Mouse (Mus musculus) heart, postnatal 0 days (tissue): ENCODE measurements around the gene Lrrc20. TPM values are rescaled to one million over a fixed set of nuclear protein-coding genes. Genes with fewer than 3 reads are reported as not detected.

Source experiments
- ATAC-seq: fragments of 200-750 bp; cut with Nextera tagmentation; 2 replicates; pipeline ENCODE4 v1.8.0; 2017; ENCODE audit warnings: low read depth, moderate number of reproducible peaks, moderate library complexity; ENCODE audit not compliant: insufficient read depth
- DNase-seq: peaks from one replicate; pipeline ENCODE4 v3.0.0-alpha.2; 2016; ENCODE audit warnings: low spot score
- H3K27ac ChIP-seq: fragments of 300-500 bp; sonication (generic); 2 replicates; pipeline ENCODE4 v1.5.1; 2014; ENCODE audit warnings: low read depth, mild to moderate bottlenecking
- H3K27me3 ChIP-seq: fragments of 300-500 bp; sonication (generic); 2 replicates; pipeline ENCODE4 v1.6.1; 2014; ENCODE audit warnings: low read length, mixed read lengths; ENCODE audit not compliant: control insufficient read depth, insufficient read depth
- H3K36me3 ChIP-seq: fragments of 300-500 bp; sonication (generic); replicated peaks from 2 replicates; pipeline ENCODE4 v1.6.1; 2014; ENCODE audit warnings: low read length, mixed read lengths; ENCODE audit not compliant: control insufficient read depth, insufficient read depth
- H3K4me1 ChIP-seq: fragments of 300-500 bp; sonication (generic); 2 replicates; pipeline ENCODE4 v1.6.1; 2014; ENCODE audit warnings: antibody characterized with exemption; ENCODE audit not compliant: control insufficient read depth, insufficient read depth
- H3K4me2 ChIP-seq: fragments of 300-500 bp; sonication (generic); 2 replicates; pipeline ENCODE4 v1.6.1; 2014; ENCODE audit warnings: low read depth, mild to moderate bottlenecking, low read length, moderate library complexity
- H3K4me3 ChIP-seq: fragments of 300-500 bp; sonication (generic); 2 replicates; pipeline ENCODE4 v1.5.1; 2014; ENCODE audit warnings: low read depth, low read length
- H3K9ac ChIP-seq: fragments of 300-500 bp; sonication (generic); replicated peaks from 2 replicates; pipeline ENCODE4 v1.6.1; 2014; ENCODE audit warnings: low read depth, low read length, mixed read lengths
- H3K9me3 ChIP-seq: fragments of 300-500 bp; sonication (generic); replicated peaks from 2 replicates; pipeline ENCODE4 v1.6.1; 2016; ENCODE audit warnings: low read length; ENCODE audit not compliant: control insufficient read depth
- CTCF ChIP-seq: IDR thresholded peaks from 2 replicates; pipeline ENCODE4 v1.5.1; 2016; ENCODE audit warnings: antibody characterized with exemption, control low read depth, low read depth
- EP300 ChIP-seq: IDR thresholded peaks from 2 replicates; pipeline ENCODE4 v1.6.1; 2016; ENCODE audit warnings: antibody characterized with exemption, low read depth
- WGBS: fragments of 180-500 bp; shearing (Covaris S2); extraction: QIAGEN DNeasy Blood & Tissue Kit; methylation state at CpG from one replicate; pipeline ENCODE4 v1.1.7; 2014; 5-methylcytosine and 5-hydroxymethylcytosine counted together
- polyA plus RNA-seq: library from polyadenylated mRNA; unstranded; fragments of >200 nt; fragmentation: Nextera tagmentation; extraction: Ambion mirVana; gene quantifications from 2 replicates; pipeline ENCODE4 v1.2.1, GENCODE M21; 2015
- total RNA-seq: library from RNA; depleted of rRNA; stranded (reverse); fragments of >200 nt; gene quantifications from 2 replicates; pipeline ENCODE4 v1.2.3, GENCODE M21; 2014; ENCODE audit warnings: low replicate concordance

Gene Lrrc20
- total and polyA plus RNA-seq, 2 experiments from 2014 or later: 12.9 to 15.2 TPM

DNA sequence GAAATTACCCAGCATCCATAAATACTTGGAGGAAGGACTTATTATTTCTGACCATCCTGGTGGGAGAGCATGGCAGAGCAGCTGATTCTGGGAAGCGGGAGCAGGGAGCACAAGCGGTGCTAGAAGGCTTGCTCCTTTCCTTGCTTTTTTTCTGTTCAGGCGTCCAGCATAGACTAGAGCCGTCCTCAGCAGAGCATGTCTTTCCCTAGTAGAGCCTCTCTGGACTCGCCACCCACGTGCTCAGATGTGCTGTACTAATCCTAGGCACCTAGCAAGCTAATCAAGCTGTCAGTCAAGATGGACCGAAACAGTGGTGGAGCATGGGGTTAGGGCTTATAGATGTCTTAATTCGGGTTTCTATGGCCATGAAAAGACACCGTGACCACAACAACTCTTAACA, 42.7 kb downstream of the Lrrc20 start:
- H3K36me3 ChIP-seq: no peaks in the 10 kb centered on the region
- peaks cover 10% of the 10 kb centered on the region; the same call in 1 of the 2 replicates for H3K4me1 ChIP-seq
- no peaks in the 10 kb centered on the region for H3K9me3 ChIP-seq
- no peak overlapping the region for H3K4me3 ChIP-seq
- no peak overlapping the region for H3K27ac ChIP-seq
- TF ChIP-seq CTCF (no peak), EP300 (no peak)
- 89% methylated on average over 9 of the region's 9 CpGs for WGBS
- H3K9ac ChIP-seq: no peak overlapping the region
- ATAC-seq: no peak
- H3K27me3 ChIP-seq: no peaks in the 10 kb centered on the region
- DNase-seq: no peak
- H3K4me2 ChIP-seq: no peak overlapping the region

DNA sequence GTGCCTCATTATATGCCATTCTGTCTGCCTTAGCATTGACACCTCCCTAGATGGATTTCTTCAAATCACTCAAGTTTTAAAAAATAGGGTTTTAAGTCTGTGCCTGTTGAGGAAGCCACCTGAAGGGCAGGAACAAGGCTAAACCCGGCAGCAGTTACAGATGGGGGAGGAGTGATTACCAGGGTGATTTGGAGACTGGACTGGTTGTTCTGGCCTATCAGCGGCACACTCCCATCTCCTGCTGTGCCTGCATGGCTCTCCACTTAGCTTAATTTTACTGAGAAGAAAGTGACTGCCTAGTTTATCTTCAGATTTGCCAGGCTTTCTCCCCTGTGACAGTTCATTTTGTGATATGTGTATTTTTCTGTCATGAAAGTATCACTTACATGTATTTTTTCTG, 43.9 kb downstream of the Lrrc20 start:
- WGBS: 46% methylated on average over 2 of the region's 2 CpGs

GRCm38 (mm10) chr10:61520714-61521113, 45.1 kb downstream of the Lrrc20 start:
- Histone ChIP-seq H3K27ac (no peak overlapping the region), H3K36me3 (no peaks in the 10 kb centered on the region), H3K4me2 (no peak overlapping the region), H3K27me3 (no peaks in the 10 kb centered on the region), H3K4me3 (no peak overlapping the region), H3K4me1 (peaks cover 10% of the 10 kb centered on the region; the same call in 1 of the 2 replicates), H3K9me3 (no peaks in the 10 kb centered on the region), H3K9ac (no peak overlapping the region)
- 93% methylated on average over 6 of the region's 6 CpGs for WGBS
- DNase-seq: no peak
- no peak for ATAC-seq
- TF ChIP-seq CTCF (no peak), EP300 (no peak)

More for the DNA sequence above, 43.9 kb downstream of the Lrrc20 start:
- no peaks in the 10 kb centered on the region for H3K27me3 ChIP-seq
- peaks cover 10% of the 10 kb centered on the region; the same call in 1 of the 2 replicates for H3K4me1 ChIP-seq
- no peak overlapping the region for H3K4me2 ChIP-seq
- no peaks in the 10 kb centered on the region for H3K36me3 ChIP-seq
- no peak overlapping the region for H3K4me3 ChIP-seq
- ATAC-seq: no peak
- H3K9me3 ChIP-seq: no peaks in the 10 kb centered on the region
- TF ChIP-seq EP300 (no peak), CTCF (no peak)
- no peak for DNase-seq
- H3K27ac ChIP-seq: no peak overlapping the region
- H3K9ac ChIP-seq: no peak overlapping the region

DNA sequence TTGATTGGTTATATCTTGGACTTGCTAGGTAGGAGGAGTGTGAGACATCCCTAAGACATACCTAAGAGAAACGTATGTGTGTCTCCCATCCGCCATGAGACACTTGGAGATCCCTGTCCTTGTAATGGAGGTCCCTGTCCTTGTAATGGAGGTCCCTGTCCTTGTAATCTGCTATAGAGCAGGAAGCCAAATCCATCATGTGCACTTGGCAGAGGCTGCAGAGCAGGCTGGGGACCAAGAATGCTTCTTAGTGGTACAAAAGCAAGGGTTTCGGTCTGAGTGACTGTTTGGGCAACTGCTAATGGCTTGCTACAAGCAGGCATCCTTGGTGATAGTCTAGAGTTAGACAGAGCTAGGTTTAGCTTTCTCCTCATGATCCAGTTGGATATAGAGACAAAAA, 55.3 kb downstream of the Lrrc20 start:
- 68% methylated on average over 3 of the region's 3 CpGs for WGBS
- no peak for TF ChIP-seq CTCF
- no peak for TF ChIP-seq EP300

DNA sequence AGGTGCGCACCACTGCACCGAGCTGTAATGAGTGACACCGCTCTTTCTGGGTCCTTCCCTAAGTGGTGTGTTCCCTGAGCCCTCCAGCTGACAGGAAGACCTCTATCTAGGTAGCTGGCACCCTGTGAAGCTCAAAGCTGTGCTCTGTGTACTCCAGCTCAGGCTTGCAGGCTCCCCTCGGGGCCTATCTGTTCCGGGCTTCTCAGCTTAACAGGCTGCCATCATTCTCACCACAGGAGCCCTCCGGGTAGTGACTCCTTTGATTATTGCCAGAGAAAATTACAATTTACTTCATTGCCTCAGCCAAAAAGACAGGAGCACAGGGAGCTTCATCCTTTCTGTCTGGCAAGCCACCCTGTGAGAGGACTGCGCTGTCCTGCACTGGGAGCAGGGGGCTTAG, 57.7 kb downstream of the Lrrc20 start:
- no peak overlapping the region for H3K27ac ChIP-seq
- H3K4me3 ChIP-seq: no peak overlapping the region
- no peak for TF ChIP-seq CTCF
- no peak for TF ChIP-seq EP300
- H3K9ac ChIP-seq: no peak overlapping the region
- no peaks in the 10 kb centered on the region; the same call in 1 of the 2 replicates for H3K36me3 ChIP-seq
- DNase-seq (no peak), ATAC-seq (no peak)
- no peaks in the 10 kb centered on the region for H3K9me3 ChIP-seq
- peaks cover 31% of the 10 kb centered on the region for H3K4me1 ChIP-seq
- H3K27me3 ChIP-seq: no peaks in the 10 kb centered on the region
- 86% methylated on average over 7 of the region's 7 CpGs for WGBS
- no peak overlapping the region for H3K4me2 ChIP-seq

More for the DNA sequence above, 55.3 kb downstream of the Lrrc20 start:
- Histone ChIP-seq H3K4me1 (peaks cover 21% of the 10 kb centered on the region), H3K36me3 (peaks cover 3% of the 10 kb centered on the region; the same call in 1 of the 2 replicates), H3K9me3 (no peaks in the 10 kb centered on the region), H3K4me2 (no peak overlapping the region), H3K9ac (no peak overlapping the region), H3K4me3 (no peak overlapping the region), H3K27ac (no peak overlapping the region), H3K27me3 (no peaks in the 10 kb centered on the region)
- no peak for DNase-seq
- ATAC-seq: no peak

GRCm38 (mm10) chr10:61534371-61535101, 58.9 kb downstream of the Lrrc20 start:
- peak; percentile 54 for ATAC-seq
- peak; percentile 72 for DNase-seq
- H3K4me1 ChIP-seq: peaks cover 31% of the 10 kb centered on the region
- H3K27me3 ChIP-seq: no peaks in the 10 kb centered on the region
- peak overlapping the region; percentile 81 for H3K27ac ChIP-seq
- no peak for TF ChIP-seq CTCF
- no peak for TF ChIP-seq EP300
- H3K36me3 ChIP-seq: no peaks in the 10 kb centered on the region; the same call in 1 of the 2 replicates
- no peak overlapping the region for H3K4me2 ChIP-seq
- H3K4me3 ChIP-seq: no peak overlapping the region
- H3K9ac ChIP-seq: no peak overlapping the region
- 80% methylated on average over 3 of the region's 3 CpGs for WGBS
- no peaks in the 10 kb centered on the region for H3K9me3 ChIP-seq
